Mouse (Mus musculus) liver, adult 2 months (tissue): ENCODE results near the gene Pank1. TPM values are rescaled to one million over a fixed set of nuclear protein-coding genes. Genes with fewer than 3 reads are reported as not detected.
A peak's percentile ranks its signal among the peaks of the same experiment; 100 is the strongest.

ENCODE experiments used
- DNase-seq: peaks from one replicate; pipeline ENCODE4 v3.0.0-alpha.2; 2011; ENCODE audit warnings: low read depth, low spot score; ENCODE audit errors: extremely low read depth
- H3K27ac ChIP-seq: fragments of 200-500 bp; replicated peaks from 2 replicates; pipeline ENCODE4 v1.5.1; 2012; ENCODE audit warnings: low read depth, mild to moderate bottlenecking, control low read depth, inconsistent platforms, low read length; ENCODE audit not compliant: insufficient read depth
- H3K27me3 ChIP-seq: fragments of 200-500 bp; 2 replicates; pipeline ENCODE4 v1.6.1; 2012; ENCODE audit warnings: mild to moderate bottlenecking, moderate library complexity, low read length, inconsistent platforms; ENCODE audit not compliant: control insufficient read depth, insufficient read depth
- H3K36me3 ChIP-seq: fragments of 200-500 bp; 2 replicates; pipeline ENCODE4 v1.6.1; 2012; ENCODE audit warnings: low read length, inconsistent platforms; ENCODE audit not compliant: control insufficient read depth, insufficient read depth
- H3K4me1 ChIP-seq: fragments of 200-500 bp; 2 replicates; pipeline ENCODE4 v1.6.1; 2011; ENCODE audit warnings: low read length; ENCODE audit not compliant: control insufficient read depth, insufficient read depth
- H3K4me3 ChIP-seq: fragments of 200-500 bp; 2 replicates; pipeline ENCODE4 v1.5.1; 2011; ENCODE audit warnings: low read depth, mild to moderate bottlenecking, control low read depth, low read length, moderate library complexity; ENCODE audit not compliant: insufficient read depth
- H3K79me2 ChIP-seq: fragments of 200-500 bp; 2 replicates; pipeline ENCODE4 v1.6.1; 2012; ENCODE audit warnings: inconsistent platforms, mild to moderate bottlenecking, low read length, moderate library complexity; ENCODE audit not compliant: control insufficient read depth, insufficient read depth
- H3K9ac ChIP-seq: fragments of 200-500 bp; 2 replicates; pipeline ENCODE4 v1.6.1; 2012; ENCODE audit warnings: low read depth, mild to moderate bottlenecking, control low read depth, inconsistent platforms, low read length
- CTCF ChIP-seq: fragments of 200-500 bp; IDR thresholded peaks from 2 replicates; pipeline ENCODE4 v1.5.1; 2011; ENCODE audit warnings: low read depth, low read length, control low read depth
- POLR2A ChIP-seq: fragments of 200-500 bp; IDR thresholded peaks from 2 replicates; pipeline ENCODE4 v1.6.1; 2011; ENCODE audit warnings: low read length, control low read depth; ENCODE audit not compliant: insufficient read depth; ENCODE audit errors: extremely low read depth
- WGBS: fragments of 180-500 bp; shearing (Covaris S2); methylation state at CpG from one replicate; pipeline ENCODE4 v1.1.7; 2018; 5-methylcytosine and 5-hydroxymethylcytosine counted together
- polyA plus RNA-seq: library from polyadenylated mRNA; depleted of rRNA; stranded (reverse); fragments of >200 nt; gene quantifications from 2 replicates; pipeline ENCODE4 v1.2.3, GENCODE M21; 2012
- total RNA-seq: library from RNA; depleted of rRNA; stranded (reverse); fragments of >200 nt; gene quantifications from 2 replicates; pipeline ENCODE4 v1.2.3, GENCODE M21; 2014

Gene Pank1
- total and polyA plus RNA-seq, 2 experiments, result 14.1 to 259 TPM

GRCm38 (mm10) chr19:34804531-34804930 lies 74.7 kb downstream of the Pank1 start:
- DNase-seq, result peak; percentile 95
- H3K79me2 ChIP-seq, result no peaks in the 10 kb centered on the region
- peak overlapping the region; percentile 68 for H3K27ac ChIP-seq
- no peak overlapping the region for H3K9ac ChIP-seq
- TF ChIP-seq CTCF, result no peak
- TF ChIP-seq POLR2A, result no peak
- peaks cover 9% of the 10 kb centered on the region; the same call in 1 of the 2 replicates for H3K36me3 ChIP-seq
- peaks cover 7% of the 10 kb centered on the region; the same call in 1 of the 2 replicates for H3K4me1 ChIP-seq
- no peaks in the 10 kb centered on the region for H3K27me3 ChIP-seq
- WGBS, result 20% methylated on average over 2 of the region's 2 CpGs
- no peak overlapping the region for H3K4me3 ChIP-seq

- H3K27ac ChIP-seq, result no peak overlapping the region
- H3K9ac ChIP-seq, result no peak overlapping the region
- H3K4me1 ChIP-seq, result peaks cover 7% of the 10 kb centered on the region; the same call in 1 of the 2 replicates
- TF ChIP-seq POLR2A, result no peak
- no peak for TF ChIP-seq CTCF
- DNase-seq, result no peak
- WGBS, result 89% methylated on average over 4 of the region's 4 CpGs
- H3K4me3 ChIP-seq, result no peak overlapping the region
- H3K36me3 ChIP-seq, result peaks cover 6% of the 10 kb centered on the region; the same call in 1 of the 2 replicates
- H3K79me2 ChIP-seq, result no peaks in the 10 kb centered on the region
- no peaks in the 10 kb centered on the region for H3K27me3 ChIP-seq
These were observed 75.9 kb downstream of the Pank1 start for GRCm38 (mm10) chr19:34803396-34803795.

GRCm38 (mm10) chr19:34799644-34800267 lies 79.5 kb downstream of the Pank1 start:
- TF ChIP-seq POLR2A, result no peak
- no peak overlapping the region for H3K27ac ChIP-seq
- WGBS, result 32% methylated on average over 6 of the region's 6 CpGs
- no peaks in the 10 kb centered on the region for H3K79me2 ChIP-seq
- no peak for DNase-seq
- no peak overlapping the region for H3K4me3 ChIP-seq
- no peaks in the 10 kb centered on the region for H3K27me3 ChIP-seq
- H3K4me1 ChIP-seq, result peaks cover 4% of the 10 kb centered on the region; the same call in 1 of the 2 replicates
- H3K36me3 ChIP-seq, result no peaks in the 10 kb centered on the region
- no peak overlapping the region for H3K9ac ChIP-seq

GRCm38 (mm10) chr19:34796396-34796795 lies 82.9 kb downstream of the Pank1 start:
- no peak overlapping the region for H3K27ac ChIP-seq
- WGBS, result 89% methylated on average over 4 of the region's 4 CpGs
- H3K4me3 ChIP-seq, result no peak overlapping the region

GRCm38 (mm10) chr19:34782491-34782890 lies 96.8 kb downstream of the Pank1 start:
- DNase-seq, result no peak

More at GRCm38 (mm10) chr19:34796396-34796795, 82.9 kb downstream of the Pank1 start:
- Histone ChIP-seq H3K9ac (no peak overlapping the region), H3K27me3 (no peaks in the 10 kb centered on the region), H3K4me1 (no peaks in the 10 kb centered on the region; the same call in 1 of the 2 replicates), H3K36me3 (no peaks in the 10 kb centered on the region), H3K79me2 (no peaks in the 10 kb centered on the region)
- no peak for DNase-seq
- TF ChIP-seq CTCF, result no peak
- no peak for TF ChIP-seq POLR2A

GRCm38 (mm10) chr19:34778993-34779392 lies 100.3 kb downstream of the Pank1 start:
- no peak overlapping the region for H3K9ac ChIP-seq
- TF ChIP-seq CTCF (no peak), POLR2A (no peak)
- no peak overlapping the region for H3K27ac ChIP-seq
- peaks cover 5% of the 10 kb centered on the region; the same call in 1 of the 2 replicates for H3K4me1 ChIP-seq
- 100% methylated on average over 1 of the region's 1 CpGs for WGBS
- H3K4me3 ChIP-seq, result no peak overlapping the region
- no peaks in the 10 kb centered on the region for H3K79me2 ChIP-seq
- DNase-seq, result no peak
- H3K27me3 ChIP-seq, result no peaks in the 10 kb centered on the region
- H3K36me3 ChIP-seq, result no peaks in the 10 kb centered on the region

More at GRCm38 (mm10) chr19:34782491-34782890, 96.8 kb downstream of the Pank1 start:
- WGBS, result 94% methylated on average over 2 of the region's 2 CpGs
- H3K79me2 ChIP-seq, result no peaks in the 10 kb centered on the region
- H3K4me3 ChIP-seq, result no peak overlapping the region
- H3K4me1 ChIP-seq, result peaks cover 1% of the 10 kb centered on the region; the same call in 1 of the 2 replicates
- H3K27ac ChIP-seq, result no peak overlapping the region
- no peaks in the 10 kb centered on the region for H3K36me3 ChIP-seq
- no peaks in the 10 kb centered on the region for H3K27me3 ChIP-seq
- no peak overlapping the region for H3K9ac ChIP-seq
- TF ChIP-seq CTCF, result no peak
- TF ChIP-seq POLR2A, result no peak
